Mouse (Mus musculus) spleen, adult 18-20 months (tissue): ENCODE measurements around the gene Gm10318.

ENCODE experiments used
- DNase-seq, 2 experiments: peaks; one replicate each; pipeline ENCODE4 v3.0.0; 2022; ENCODE audit warnings: mixed read lengths in 2 of 2

Gm10318 gene

GRCm38 (mm10) chr10:77852559-77852958 lies at the start of gene Gm10318:
Gm10318 (plus strand) TSS chr10:77852859.
- no peak for DNase-seq

GRCm38 (mm10) chr10:77804095-77804494 lies 48.6 kb upstream of the Gm10318 start:
- DNase-seq: no peak

- DNase-seq: no peak
Observed at GRCm38 (mm10) chr10:77811743-77812142, 40.9 kb upstream of the Gm10318 start, which contains the start of gene Gm9507. Gm9507 (minus strand) TSS chr10:77811843.

- no peak for DNase-seq
Observed at GRCm38 (mm10) chr10:77814382-77814781, 38.3 kb upstream of the Gm10318 start, which contains the start of gene Gm2696. Gm2696 (plus strand) TSS chr10:77814682.

- DNase-seq: peak in 1 of 2 experiments; percentile 32
Observed at GRCm38 (mm10) chr10:77815514-77815913, 37.1 kb upstream of the Gm10318 start.

- DNase-seq: no peak
Observed at GRCm38 (mm10) chr10:77818523-77818922, 34.1 kb upstream of the Gm10318 start.

- no peak for DNase-seq
Observed at GRCm38 (mm10) chr10:77819203-77819602, 33.5 kb upstream of the Gm10318 start.

- DNase-seq: no peak
Observed at GRCm38 (mm10) chr10:77826951-77827350, 25.7 kb upstream of the Gm10318 start, which contains the start of gene Krtap10-4. Krtap10-4 (minus strand) TSS chr10:77827095.

GRCm38 (mm10) chr10:77835647-77836046 lies 17.0 kb upstream of the Gm10318 start, which contains the start of gene Krtap10-10:
Krtap10-10 (plus strand) TSS chr10:77835947.
- DNase-seq: no peak

- no peak for DNase-seq
Observed at GRCm38 (mm10) chr10:77839006-77839405, 13.7 kb upstream of the Gm10318 start.

- no peak for DNase-seq
Observed at GRCm38 (mm10) chr10:77846503-77846902, 6.2 kb upstream of the Gm10318 start, which contains the start of gene Gm36176. Gm36176 (plus strand) TSS chr10:77846803.

GRCm38 (mm10) chr10:77846961-77847360 lies 5.7 kb upstream of the Gm10318 start:
- no peak for DNase-seq

GRCm38 (mm10) chr10:77847538-77847937 lies 5.1 kb upstream of the Gm10318 start:
- DNase-seq: no peak

GRCm38 (mm10) chr10:77861675-77862074 lies 9.0 kb downstream of the Gm10318 start, which contains the start of gene Gm3285:
Gm3285 (plus strand) TSS chr10:77861975.
- no peak for DNase-seq

- DNase-seq: peak; percentile 49 to 60
Observed at GRCm38 (mm10) chr10:77864067-77864761, 11.6 kb downstream of the Gm10318 start.

- DNase-seq: no peak
Observed at GRCm38 (mm10) chr10:77864762-77865143, 12.1 kb downstream of the Gm10318 start.

GRCm38 (mm10) chr10:77867546-77867945 lies 14.9 kb downstream of the Gm10318 start:
- no peak for DNase-seq

- DNase-seq: no peak
Observed at GRCm38 (mm10) chr10:77869651-77870050, 17.0 kb downstream of the Gm10318 start.

- DNase-seq: peak in 1 of 2 experiments; percentile 20
Observed at GRCm38 (mm10) chr10:77878985-77879384, 26.3 kb downstream of the Gm10318 start.

- DNase-seq: peak in 1 of 2 experiments; percentile 6
Observed at GRCm38 (mm10) chr10:77880305-77880704, 27.6 kb downstream of the Gm10318 start.

GRCm38 (mm10) chr10:77882553-77882952 lies 29.9 kb downstream of the Gm10318 start:
- no peak for DNase-seq

- no peak for DNase-seq
Observed at GRCm38 (mm10) chr10:77886007-77886747, 33.5 kb downstream of the Gm10318 start.

- DNase-seq: peak; percentile 10 to 15
Observed at GRCm38 (mm10) chr10:77890987-77891565, 38.4 kb downstream of the Gm10318 start.
